Mouse (Mus musculus) right cerebral cortex, postnatal 4 days (tissue): Measurements from ENCODE around the gene Wbp2nl.

Experiments
- DNase-seq: peaks from one replicate; pipeline ENCODE4 v3.0.0-alpha.2; 2022

The Wbp2nl gene

GRCm38 (mm10) chr15:82298764-82299561, at the start of gene Wbp2nl:
TSS of gene Wbp2nl (plus strand) at chr15:82298954.
- no peak for DNase-seq

GRCm38 (mm10) chr15:82251579-82251978, 47.2 kb upstream of the Wbp2nl start:
- DNase-seq, result no peak

- DNase-seq, result no peak
Measured at GRCm38 (mm10) chr15:82252097-82252496, 46.7 kb upstream of the Wbp2nl start, which contains the start of gene 1500009C09Rik. TSS of gene 1500009C09Rik (plus strand) at chr15:82252397.

- DNase-seq, result no peak
Measured at GRCm38 (mm10) chr15:82255248-82255647, 43.5 kb upstream of the Wbp2nl start.

- DNase-seq, result peak; percentile 70
Measured at GRCm38 (mm10) chr15:82255944-82256383, 42.8 kb upstream of the Wbp2nl start.

- peak; percentile 89 for DNase-seq
Measured at GRCm38 (mm10) chr15:82259510-82259909, 39.2 kb upstream of the Wbp2nl start.

GRCm38 (mm10) chr15:82266356-82266755, 32.4 kb upstream of the Wbp2nl start:
- peak; percentile 81 for DNase-seq

- peak; percentile 78 for DNase-seq
Measured at GRCm38 (mm10) chr15:82268185-82268584, 30.6 kb upstream of the Wbp2nl start.

- no peak for DNase-seq
Measured at GRCm38 (mm10) chr15:82268783-82269182, 30.0 kb upstream of the Wbp2nl start.

GRCm38 (mm10) chr15:82271201-82271600, 27.6 kb upstream of the Wbp2nl start:
- DNase-seq, result peak; percentile 91

- no peak for DNase-seq
Measured at GRCm38 (mm10) chr15:82272295-82272694, 26.5 kb upstream of the Wbp2nl start.

GRCm38 (mm10) chr15:82274593-82274926, 24.2 kb upstream of the Wbp2nl start, which contains the start of gene Sept3:
TSS of gene Sept3 (plus strand) at chr15:82274893.
- no peak for DNase-seq

GRCm38 (mm10) chr15:82274927-82275901, 23.5 kb upstream of the Wbp2nl start:
- DNase-seq, result peak; percentile 82

- DNase-seq, result no peak
Measured at GRCm38 (mm10) chr15:82277591-82277990, 21.2 kb upstream of the Wbp2nl start.

- DNase-seq, result no peak
Measured at GRCm38 (mm10) chr15:82280638-82281037, 18.1 kb upstream of the Wbp2nl start.

GRCm38 (mm10) chr15:82286157-82286556, 12.6 kb upstream of the Wbp2nl start:
- no peak for DNase-seq

GRCm38 (mm10) chr15:82290252-82290651, 8.5 kb upstream of the Wbp2nl start:
- DNase-seq, result no peak

- no peak for DNase-seq
Measured at GRCm38 (mm10) chr15:82292851-82293250, 5.9 kb upstream of the Wbp2nl start.

- no peak for DNase-seq
Measured at GRCm38 (mm10) chr15:82293271-82293711, 5.5 kb upstream of the Wbp2nl start.

GRCm38 (mm10) chr15:82294059-82294458, 4.7 kb upstream of the Wbp2nl start:
- DNase-seq, result no peak

GRCm38 (mm10) chr15:82307107-82307506, 8.4 kb downstream of the Wbp2nl start:
- DNase-seq, result no peak

GRCm38 (mm10) chr15:82308416-82308815, 9.7 kb downstream of the Wbp2nl start:
- no peak for DNase-seq

- no peak for DNase-seq
Measured at GRCm38 (mm10) chr15:82317839-82318238, 19.1 kb downstream of the Wbp2nl start.
